In the genomic region with DNA sequence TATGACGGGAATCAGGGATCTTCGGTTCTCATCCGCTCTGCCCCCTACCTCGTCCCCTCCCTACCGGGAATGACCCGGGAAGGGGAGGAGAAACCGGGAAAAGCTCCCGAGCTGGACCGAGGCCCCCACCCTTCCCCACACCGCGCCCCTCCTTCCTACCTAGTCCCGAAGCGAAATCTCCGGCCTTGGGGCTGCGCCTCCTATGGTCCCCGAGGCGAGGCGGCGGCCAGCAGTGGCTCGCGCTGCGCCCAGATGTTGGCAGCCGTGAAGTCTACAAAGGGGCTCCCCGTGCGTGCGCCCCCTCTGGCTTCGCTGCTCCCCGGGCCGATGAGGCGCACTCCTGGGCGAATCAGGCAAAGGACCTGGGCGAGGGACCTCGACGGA, we compare ENCODE assay signal across 7 mouse cellular contexts. TPM values are rescaled to one million over a fixed set of nuclear protein-coding genes. Genes with fewer than 3 reads are reported as not detected.
DNase-seq lines count a peak whose midpoint lies in the region; ATAC-seq and TF ChIP-seq lines count a peak whose summit lies in the region.

No protein-coding gene starts in this region.

- H3K27me3 ChIP-seq in lung, embryonic 14.5 days (ENCODE audit: insufficient read depth, low read length) = 0 out of 2 replicates have a peak, but pooled peaks cover 12% of the 10 kb centered on the region
- H3K27me3 ChIP-seq in embryonic facial prominence, embryonic 14.5 days (replicated peaks; ENCODE audit: control insufficient read depth, insufficient read depth, low read length) = peaks cover 5% of the 10 kb centered on the region; the same call in 1 of the 2 replicates

- TF ChIP-seq CTCF in lung, embryonic 14.5 days (IDR thresholded peaks at IDR 0.05; ENCODE audit: low read depth) = peak; percentile 35

- peaks cover 13% of the 10 kb centered on the region for H3K36me3 ChIP-seq in lung, embryonic 14.5 days (ENCODE audit: insufficient read depth)
- H3K36me3 ChIP-seq in embryonic facial prominence, embryonic 14.5 days (ENCODE audit: control insufficient read depth, insufficient read depth, low read length) = peaks cover 10% of the 10 kb centered on the region; the same call in 1 of the 2 replicates

- peak overlapping the region; percentile 81 for H3K9ac ChIP-seq in lung, embryonic 14.5 days
- H3K9ac ChIP-seq in embryonic facial prominence, embryonic 14.5 days (ENCODE audit: low read depth, low read length) = peak overlapping the region; percentile 92

- peak overlapping the region; percentile 73 for H3K4me3 ChIP-seq in lung, embryonic 14.5 days (ENCODE audit: low read depth, low read length)
- peak overlapping the region; percentile 76 for H3K4me3 ChIP-seq in embryonic facial prominence, embryonic 14.5 days (ENCODE audit: low read depth, low read length)

- peak overlapping the region; percentile 97 for H3K27ac ChIP-seq in lung, embryonic 14.5 days (ENCODE audit: low read depth)
- H3K27ac ChIP-seq in embryonic facial prominence, embryonic 14.5 days (replicated peaks; ENCODE audit: low read depth, low read length) = peak overlapping the region; percentile 96

- H3K4me2 ChIP-seq in lung, embryonic 14.5 days = peak overlapping the region; percentile 99
- H3K4me2 ChIP-seq in embryonic facial prominence, embryonic 14.5 days (ENCODE audit: low read depth, low read length) = peak overlapping the region; percentile 83

- ATAC-seq in lung, embryonic 14.5 days (ENCODE audit: insufficient read depth) = peak; percentile 45
- peak; percentile 28; the same call in 1 of the 2 replicates for ATAC-seq in embryonic facial prominence, embryonic 14.5 days (ENCODE audit: low read depth)
- peak; percentile 5 for ATAC-seq in inflammation-experienced regulatory T-cells, adult 6 months
- peak; percentile 1; the same call in 1 of the 2 replicates for ATAC-seq in monocyte, adult 5-6 weeks (replicated peaks; ENCODE audit: insufficient number of reproducible peaks, low FRiP score, low TSS enrichment, poor library complexity, severe bottlenecking)

- H3K9me3 ChIP-seq in lung, embryonic 14.5 days (ENCODE audit: low read depth, low read length) = no peaks in the 10 kb centered on the region
- no peaks in the 10 kb centered on the region for H3K9me3 ChIP-seq in embryonic facial prominence, embryonic 14.5 days (ENCODE audit: control insufficient read depth, low read length)

- peaks cover 31% of the 10 kb centered on the region; the same call in 1 of the 2 replicates for H3K4me1 ChIP-seq in lung, embryonic 14.5 days (ENCODE audit: insufficient read depth)
- peaks cover 44% of the 10 kb centered on the region for H3K4me1 ChIP-seq in embryonic facial prominence, embryonic 14.5 days (ENCODE audit: control insufficient read depth, insufficient read depth, low read length)

- no peak for DNase-seq in lung, embryonic 14.5 days
- no peak for DNase-seq in lung, postnatal 36 days
- DNase-seq in embryonic facial prominence, embryonic 14.5 days (ENCODE audit: low spot score) = no peak
- DNase-seq in layer of hippocampus, adult 9-11 months = no peak
- DNase-seq in frontal cortex, postnatal 14 days (ENCODE audit: low spot score in 2 of 2) = no peak

- under 1% methylated on average over 34 of the region's 34 CpGs for WGBS in lung, embryonic 14.5 days
- WGBS in embryonic facial prominence, embryonic 14.5 days = 0% methylated on average over 26 of the region's 34 CpGs

RNA-seq across cellular contexts. Expression of a gene that starts 1.1 kb away (rescaled TPM):
- 5.4 and 6.4 TPM in 2 replicates for polyA plus RNA-seq in lung, embryonic 14.5 days (2014; fragmentation: Nextera tagmentation; extraction: Ambion mirVana)
- polyA plus RNA-seq in embryonic facial prominence, embryonic 14.5 days (2014; fragmentation: Nextera tagmentation; extraction: Ambion mirVana) = 6.8 and 8.3 TPM in 2 replicates
- polyA plus RNA-seq in inflammation-experienced regulatory T-cells, adult 6 months (2017; shearing (Covaris generic)) = 10 to 100 TPM; 21.7 to 47.4 (median 28.6) TPM
- total RNA-seq in monocyte, adult 5-6 weeks (2017) = 67.9 to 84.4 TPM (median 70.9 TPM) in 3 replicates

RNA-seq across cellular contexts. Expression of a gene that starts 17.4 kb away (rescaled TPM):
- polyA plus RNA-seq in lung, embryonic 14.5 days (2014; fragmentation: Nextera tagmentation; extraction: Ambion mirVana) = 35.8 and 40.8 TPM in 2 replicates
- 31.0 and 34.7 TPM in 2 replicates for polyA plus RNA-seq in embryonic facial prominence, embryonic 14.5 days (2014; fragmentation: Nextera tagmentation; extraction: Ambion mirVana)
- polyA plus RNA-seq in inflammation-experienced regulatory T-cells, adult 6 months (2017; shearing (Covaris generic)) = 10 to 100 TPM; 26.4 to 38.4 (median 36.7) TPM
- 20.4 to 31.7 TPM (median 30.1 TPM) in 3 replicates for total RNA-seq in monocyte, adult 5-6 weeks (2017)
